Mouse (Mus musculus): ENCODE measurements around the gene Mkrn2. TPM values are rescaled to one million over a fixed set of nuclear protein-coding genes. Genes with fewer than 3 reads are reported as not detected.

Mkrn2 gene
- polyA plus RNA-seq, 1 experiment from 2014 or later: 19.6 TPM

DNA sequence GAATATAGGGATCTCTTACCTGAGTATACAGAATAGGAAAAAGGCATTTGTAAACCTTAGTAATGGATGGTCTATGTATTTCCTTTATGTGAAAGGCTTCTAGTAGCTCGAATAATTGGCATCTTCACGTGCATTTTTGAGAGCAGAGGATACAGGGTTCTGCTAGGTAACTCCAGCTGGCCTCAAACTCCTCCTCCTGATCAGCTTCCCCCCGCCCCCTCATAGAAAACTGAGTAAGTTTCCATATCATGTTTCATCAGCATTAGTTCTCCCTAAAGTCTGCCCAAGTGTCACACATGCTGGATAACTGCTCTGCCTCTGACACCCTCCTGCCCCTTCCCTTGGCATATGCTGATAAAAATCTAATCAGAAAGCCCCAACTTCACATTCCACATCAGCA is 20.9 kb upstream of the Mkrn2 start:
- no peaks in the 10 kb centered on the region for H3K27me3 ChIP-seq (ENCODE audit: control insufficient read depth, insufficient read depth, low read length)
- no peak overlapping the region for H3K9ac ChIP-seq (ENCODE audit: low read depth, low read length)
- ATAC-seq (ENCODE audit: low FRiP score) (no peak), DNase-seq (ENCODE audit: low spot score) (no peak)
- no peaks in the 10 kb centered on the region for H3K4me1 ChIP-seq (replicated peaks; ENCODE audit: control insufficient read depth, insufficient read depth, low read length)
- no peak overlapping the region for H3K27ac ChIP-seq (ENCODE audit: low read depth, low read length)
- 80% methylated on average over 3 of the region's 3 CpGs for WGBS
- H3K9me3 ChIP-seq (ENCODE audit: control insufficient read depth, low read length): no peaks in the 10 kb centered on the region
- peaks cover 2% of the 10 kb centered on the region; the same call in 1 of the 2 replicates for H3K36me3 ChIP-seq (ENCODE audit: control insufficient read depth, insufficient read depth, low read length)
- no peak overlapping the region for H3K4me3 ChIP-seq (ENCODE audit: low read depth, low read length)
- H3K4me2 ChIP-seq (replicated peaks; ENCODE audit: low read depth, low read length): no peak overlapping the region

GRCm38 (mm10) chr6:115582328-115583115 is 19.2 kb upstream of the Mkrn2 start:
- Histone ChIP-seq H3K9ac (ENCODE audit: low read depth, low read length) (no peak overlapping the region), H3K9me3 (ENCODE audit: control insufficient read depth, low read length) (no peaks in the 10 kb centered on the region), H3K4me3 (ENCODE audit: low read depth, low read length) (no peak overlapping the region), H3K4me1 (replicated peaks; ENCODE audit: control insufficient read depth, insufficient read depth, low read length) (no peaks in the 10 kb centered on the region), H3K4me2 (replicated peaks; ENCODE audit: low read depth, low read length) (no peak overlapping the region), H3K27ac (ENCODE audit: low read depth, low read length) (no peak overlapping the region), H3K36me3 (ENCODE audit: control insufficient read depth, insufficient read depth, low read length) (no peaks in the 10 kb centered on the region; the same call in 1 of the 2 replicates), H3K27me3 (ENCODE audit: control insufficient read depth, insufficient read depth, low read length) (no peaks in the 10 kb centered on the region)
- DNase-seq (ENCODE audit: low spot score): no peak
- 85% methylated on average over 10 of the region's 10 CpGs for WGBS
- no peak for ATAC-seq (ENCODE audit: low FRiP score)

DNA sequence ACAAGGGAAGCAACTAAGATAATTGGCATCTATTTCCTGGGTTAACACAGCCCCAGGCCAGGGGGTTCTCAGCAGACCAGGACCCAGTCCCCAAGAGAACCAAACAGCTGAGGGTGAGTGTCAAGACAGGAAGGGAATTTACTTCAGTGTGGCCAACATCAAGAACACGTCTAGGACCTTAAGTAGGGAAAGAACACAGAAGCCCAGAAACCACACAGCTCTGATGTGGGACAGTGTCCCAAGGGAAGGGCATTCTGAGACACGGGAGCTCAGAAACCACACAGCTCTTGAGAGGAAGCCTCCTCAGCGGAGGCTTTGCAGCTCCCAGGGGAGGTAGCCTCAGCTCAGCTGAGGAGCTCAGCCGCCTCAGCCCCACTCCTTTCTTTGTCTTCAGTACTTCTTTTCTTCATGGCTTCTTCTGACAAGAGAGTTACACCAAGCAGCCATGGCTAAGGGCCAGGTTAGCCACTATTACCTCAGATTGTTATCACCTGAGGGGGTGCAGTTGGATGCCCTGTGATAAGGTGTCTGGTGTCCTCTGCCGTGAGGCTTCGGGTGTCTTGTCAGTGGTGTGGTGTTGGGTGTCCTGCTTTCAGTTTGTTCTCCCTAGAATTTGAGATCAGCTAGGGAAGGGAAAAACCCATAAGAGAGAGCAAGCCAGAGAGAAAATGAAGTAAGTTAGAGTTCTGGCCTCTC is 18.1 kb upstream of the Mkrn2 start:
- Histone ChIP-seq H3K27me3 (ENCODE audit: control insufficient read depth, insufficient read depth, low read length) (no peaks in the 10 kb centered on the region), H3K27ac (ENCODE audit: low read depth, low read length) (no peak overlapping the region), H3K36me3 (ENCODE audit: control insufficient read depth, insufficient read depth, low read length) (no peaks in the 10 kb centered on the region), H3K9me3 (ENCODE audit: control insufficient read depth, low read length) (no peaks in the 10 kb centered on the region), H3K9ac (ENCODE audit: low read depth, low read length) (no peak overlapping the region), H3K4me2 (replicated peaks; ENCODE audit: low read depth, low read length) (no peak overlapping the region), H3K4me1 (replicated peaks; ENCODE audit: control insufficient read depth, insufficient read depth, low read length) (no peaks in the 10 kb centered on the region), H3K4me3 (ENCODE audit: low read depth, low read length) (no peak overlapping the region)
- ATAC-seq (ENCODE audit: low FRiP score) (no peak), DNase-seq (ENCODE audit: low spot score) (no peak)
- WGBS: 79% methylated on average over 6 of the region's 6 CpGs

- Histone ChIP-seq H3K27ac (ENCODE audit: low read depth, low read length) (no peak overlapping the region), H3K4me3 (ENCODE audit: low read depth, low read length) (no peak overlapping the region), H3K9me3 (ENCODE audit: control insufficient read depth, low read length) (no peaks in the 10 kb centered on the region), H3K4me2 (replicated peaks; ENCODE audit: low read depth, low read length) (no peak overlapping the region), H3K9ac (ENCODE audit: low read depth, low read length) (no peak overlapping the region), H3K27me3 (ENCODE audit: control insufficient read depth, insufficient read depth, low read length) (no peaks in the 10 kb centered on the region), H3K36me3 (ENCODE audit: control insufficient read depth, insufficient read depth, low read length) (no peaks in the 10 kb centered on the region), H3K4me1 (replicated peaks; ENCODE audit: control insufficient read depth, insufficient read depth, low read length) (no peaks in the 10 kb centered on the region)
- DNase-seq (ENCODE audit: low spot score) (no peak), ATAC-seq (ENCODE audit: low FRiP score) (no peak)
- WGBS: 83% methylated on average over 3 of the region's 3 CpGs
These were observed 17.5 kb upstream of the Mkrn2 start for GRCm38 (mm10) chr6:115584176-115584575.

DNA sequence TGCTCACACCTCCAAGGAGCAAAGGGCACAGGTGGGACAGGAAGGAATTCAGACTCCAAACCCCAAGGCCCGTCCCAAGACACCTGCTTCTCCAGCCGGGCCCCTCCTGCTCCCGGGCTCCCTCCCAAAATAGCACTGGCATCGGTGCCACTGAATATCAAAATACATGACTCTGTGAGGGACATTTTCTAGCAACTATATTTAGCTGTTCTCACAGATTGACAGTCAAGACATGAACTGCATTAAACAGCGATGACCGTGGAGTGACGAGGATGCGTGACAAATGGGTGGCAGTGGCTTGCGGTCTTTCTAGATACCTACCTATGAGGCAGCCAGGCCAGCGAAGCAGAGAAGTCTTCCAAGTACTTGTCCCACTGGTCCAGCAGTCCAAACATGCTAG is 15.4 kb upstream of the Mkrn2 start:
- no peak overlapping the region for H3K27ac ChIP-seq (ENCODE audit: low read depth, low read length)
- WGBS: 88% methylated on average over 10 of the region's 10 CpGs
- no peak for ATAC-seq (ENCODE audit: low FRiP score)
- no peak overlapping the region for H3K4me2 ChIP-seq (replicated peaks; ENCODE audit: low read depth, low read length)
- H3K9ac ChIP-seq (ENCODE audit: low read depth, low read length): no peak overlapping the region
- H3K9me3 ChIP-seq (ENCODE audit: control insufficient read depth, low read length): no peaks in the 10 kb centered on the region
- H3K36me3 ChIP-seq (ENCODE audit: control insufficient read depth, insufficient read depth, low read length): no peaks in the 10 kb centered on the region
- no peak for DNase-seq (ENCODE audit: low spot score)
- no peak overlapping the region for H3K4me3 ChIP-seq (ENCODE audit: low read depth, low read length)
- no peaks in the 10 kb centered on the region for H3K4me1 ChIP-seq (replicated peaks; ENCODE audit: control insufficient read depth, insufficient read depth, low read length)
- H3K27me3 ChIP-seq (ENCODE audit: control insufficient read depth, insufficient read depth, low read length): no peaks in the 10 kb centered on the region

GRCm38 (mm10) chr6:115591692-115592359 is 9.9 kb upstream of the Mkrn2 start:
- H3K9me3 ChIP-seq (ENCODE audit: control insufficient read depth, low read length): no peaks in the 10 kb centered on the region

DNA sequence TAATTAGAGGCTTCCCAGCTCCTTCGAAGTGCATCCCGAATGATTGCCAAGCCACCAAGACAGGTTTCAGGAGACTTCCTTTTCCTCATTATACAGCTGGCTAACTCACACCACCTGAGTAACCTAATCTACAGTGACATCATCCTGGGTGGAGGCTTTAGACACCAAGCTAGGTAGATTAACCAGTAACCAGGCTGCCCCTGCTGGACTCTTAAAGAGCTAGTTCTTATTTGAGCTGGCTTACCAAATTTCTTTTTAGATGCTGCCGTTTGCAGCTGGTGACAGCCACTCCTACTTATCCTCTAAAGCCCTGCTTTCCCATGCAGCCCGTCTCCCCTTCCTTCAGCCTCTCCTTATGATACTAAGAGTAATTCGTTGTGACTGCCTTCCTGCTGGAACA is 9.2 kb upstream of the Mkrn2 start, which contains the start of gene Mkrn2os:
Gene Mkrn2os (minus strand): TSS at position 119 of the 400 bp plus-strand sequence.
- 67% methylated on average over 5 of the region's 5 CpGs for WGBS
- no peaks in the 10 kb centered on the region for H3K4me1 ChIP-seq (replicated peaks; ENCODE audit: control insufficient read depth, insufficient read depth, low read length)
- H3K9me3 ChIP-seq (ENCODE audit: control insufficient read depth, low read length): no peaks in the 10 kb centered on the region
- H3K9ac ChIP-seq (ENCODE audit: low read depth, low read length): no peak within 1 kb of the TSS
- ATAC-seq (ENCODE audit: low FRiP score): no peak
- no peak within 1 kb of the TSS for H3K4me3 ChIP-seq (ENCODE audit: low read depth, low read length)
- no peaks in the 10 kb centered on the region for H3K27me3 ChIP-seq (ENCODE audit: control insufficient read depth, insufficient read depth, low read length)
- H3K4me2 ChIP-seq (replicated peaks; ENCODE audit: low read depth, low read length): no peak within 1 kb of the TSS
- H3K36me3 ChIP-seq (ENCODE audit: control insufficient read depth, insufficient read depth, low read length): no peaks in the 10 kb centered on the region
- no peak for DNase-seq (ENCODE audit: low spot score)
- no peak within 1 kb of the TSS for H3K27ac ChIP-seq (ENCODE audit: low read depth, low read length)

More at GRCm38 (mm10) chr6:115591692-115592359, 9.9 kb upstream of the Mkrn2 start:
- Histone ChIP-seq H3K4me1 (replicated peaks; ENCODE audit: control insufficient read depth, insufficient read depth, low read length) (no peaks in the 10 kb centered on the region), H3K27me3 (ENCODE audit: control insufficient read depth, insufficient read depth, low read length) (no peaks in the 10 kb centered on the region), H3K9ac (ENCODE audit: low read depth, low read length) (no peak overlapping the region), H3K4me2 (replicated peaks; ENCODE audit: low read depth, low read length) (no peak overlapping the region), H3K4me3 (ENCODE audit: low read depth, low read length) (no peak overlapping the region), H3K36me3 (ENCODE audit: control insufficient read depth, insufficient read depth, low read length) (no peaks in the 10 kb centered on the region), H3K27ac (ENCODE audit: low read depth, low read length) (no peak overlapping the region)
- DNase-seq (ENCODE audit: low spot score) (no peak), ATAC-seq (ENCODE audit: low FRiP score) (no peak)
- 89% methylated on average over 19 of the region's 19 CpGs for whole genome bisulfite sequencing

- no peak overlapping the region for H3K4me2 ChIP-seq (replicated peaks; ENCODE audit: low read depth, low read length)
- no peaks in the 10 kb centered on the region for H3K27me3 ChIP-seq (ENCODE audit: control insufficient read depth, insufficient read depth, low read length)
- H3K36me3 ChIP-seq (ENCODE audit: control insufficient read depth, insufficient read depth, low read length): no peaks in the 10 kb centered on the region
- DNase-seq (ENCODE audit: low spot score): no peak
- no peak overlapping the region for H3K9ac ChIP-seq (ENCODE audit: low read depth, low read length)
- H3K4me3 ChIP-seq (ENCODE audit: low read depth, low read length): no peak overlapping the region
- H3K27ac ChIP-seq (ENCODE audit: low read depth, low read length): no peak overlapping the region
- H3K9me3 ChIP-seq (ENCODE audit: control insufficient read depth, low read length): no peaks in the 10 kb centered on the region
- no peak for ATAC-seq (ENCODE audit: low FRiP score)
- 78% methylated on average over 4 of the region's 4 CpGs for WGBS
- no peaks in the 10 kb centered on the region for H3K4me1 ChIP-seq (replicated peaks; ENCODE audit: control insufficient read depth, insufficient read depth, low read length)
These were observed 8.4 kb upstream of the Mkrn2 start for GRCm38 (mm10) chr6:115593252-115593651.
